Mouse (Mus musculus) adrenal gland, adult 18-20 months (tissue): ENCODE measurements around the gene H2-T23. TPM values are rescaled to one million over a fixed set of nuclear protein-coding genes. Genes with fewer than 3 reads are reported as not detected.
"Not testable (repeated sequence)": the region's sequence is repeated elsewhere in the genome, so short reads cannot be mapped to it uniquely, and the experiment has no call there.

Experiments
- DNase-seq, 2 experiments: peaks; one replicate each; pipeline ENCODE4 v3.0.0; 2021 to 2022; ENCODE audit warnings: low spot score in 2 of 2
- total RNA-seq, 2 experiments: library from RNA; stranded (reverse); gene quantifications; 1 replicate in 1 of 2; 2 replicates in 1 of 2; pipeline ENCODE4 v1.2.3; 2021

The H2-T23 gene
- total RNA-seq, 2 experiments from 2014 or later: 68.0 to 139 TPM

GRCm38 (mm10) chr17:36023710-36024654, 8.7 kb downstream of the H2-T23 start:
- no peak for DNase-seq

GRCm38 (mm10) chr17:36022922-36023321, 9.7 kb downstream of the H2-T23 start:
- DNase-seq: no peak

GRCm38 (mm10) chr17:36022098-36022497, 10.6 kb downstream of the H2-T23 start:
- DNase-seq: no peak

- no peak for DNase-seq
Observed at GRCm38 (mm10) chr17:36021309-36021708, 11.3 kb downstream of the H2-T23 start.

GRCm38 (mm10) chr17:36020191-36021073, 12.2 kb downstream of the H2-T23 start, which contains the start of gene H2-T24:
H2-T24 (minus strand) TSS chr17:36020560.
- DNase-seq: peak; percentile 43 to 53

- no peak for DNase-seq
Observed at GRCm38 (mm10) chr17:36019519-36019918, 13.1 kb downstream of the H2-T23 start.

- no peak for DNase-seq
Observed at GRCm38 (mm10) chr17:36018979-36019378, 13.7 kb downstream of the H2-T23 start.

GRCm38 (mm10) chr17:36017046-36017445, 15.6 kb downstream of the H2-T23 start:
- no peak for DNase-seq

- no peak for DNase-seq
Observed at GRCm38 (mm10) chr17:36014977-36015376, 17.7 kb downstream of the H2-T23 start.

- not testable (repeated sequence) for DNase-seq
Observed at GRCm38 (mm10) chr17:36004409-36004808, 28.2 kb downstream of the H2-T23 start.

GRCm38 (mm10) chr17:36003331-36003730, 29.3 kb downstream of the H2-T23 start:
- DNase-seq: no peak

GRCm38 (mm10) chr17:36001966-36002365, 30.7 kb downstream of the H2-T23 start:
- DNase-seq: no peak

- DNase-seq: no peak
Observed at GRCm38 (mm10) chr17:36001121-36001897, 31.3 kb downstream of the H2-T23 start.

- DNase-seq: no peak
Observed at GRCm38 (mm10) chr17:36000349-36000748, 32.3 kb downstream of the H2-T23 start.

- DNase-seq: no peak
Observed at GRCm38 (mm10) chr17:35999356-35999755, 33.3 kb downstream of the H2-T23 start.

GRCm38 (mm10) chr17:35998545-35999305, 33.9 kb downstream of the H2-T23 start:
- no peak for DNase-seq

GRCm38 (mm10) chr17:35997713-35998510, 34.7 kb downstream of the H2-T23 start:
- DNase-seq: no peak

- peak; percentile 96 to 97 for DNase-seq
Observed at GRCm38 (mm10) chr17:35996949-35997348, 35.7 kb downstream of the H2-T23 start.

GRCm38 (mm10) chr17:35994879-35995240, 37.8 kb downstream of the H2-T23 start:
- DNase-seq: no peak
